Mouse (Mus musculus) liver, embryonic 13.5 days (tissue): Measurements from ENCODE around the gene F8. TPM values are rescaled to one million over a fixed set of nuclear protein-coding genes. Genes with fewer than 3 reads are reported as not detected.

Source experiments
- ATAC-seq: fragments of 200-750 bp; cut with Nextera tagmentation; 2 replicates; pipeline ENCODE4 v1.8.0; 2017; ENCODE audit warnings: low read depth, mild to moderate bottlenecking, moderate number of reproducible peaks, moderate library complexity
- DNase-seq: peaks from one replicate; pipeline ENCODE4 v3.0.0; 2022
- H3K27ac ChIP-seq: fragments of 300-500 bp; sonication (generic); 2 replicates; pipeline ENCODE4 v1.5.1; 2015; ENCODE audit warnings: moderate library complexity, mild to moderate bottlenecking, inconsistent platforms
- H3K27me3 ChIP-seq: fragments of 300-500 bp; sonication (generic); 2 replicates; pipeline ENCODE4 v1.6.1; 2015; ENCODE audit warnings: mild to moderate bottlenecking, inconsistent platforms
- H3K36me3 ChIP-seq: fragments of 300-500 bp; sonication (generic); 2 replicates; pipeline ENCODE4 v1.6.1; 2015; ENCODE audit warnings: mild to moderate bottlenecking, inconsistent platforms
- H3K4me1 ChIP-seq: fragments of 300-500 bp; sonication (generic); replicated peaks from 2 replicates; pipeline ENCODE4 v1.6.1; 2015; ENCODE audit warnings: inconsistent platforms
- H3K4me2 ChIP-seq: fragments of 300-500 bp; sonication (generic); 2 replicates; pipeline ENCODE4 v1.6.1; 2015; ENCODE audit warnings: inconsistent platforms, mild to moderate bottlenecking, moderate library complexity
- H3K4me3 ChIP-seq: fragments of 300-500 bp; sonication (generic); replicated peaks from 2 replicates; pipeline ENCODE4 v1.5.1; 2015; ENCODE audit warnings: mild to moderate bottlenecking, inconsistent platforms
- H3K9ac ChIP-seq: fragments of 300-500 bp; sonication (generic); 2 replicates; pipeline ENCODE4 v1.6.1; 2015; ENCODE audit warnings: mild to moderate bottlenecking, inconsistent platforms
- H3K9me3 ChIP-seq: fragments of 300-500 bp; sonication (generic); replicated peaks from 2 replicates; pipeline ENCODE4 v1.6.1; 2016; ENCODE audit warnings: inconsistent platforms
- WGBS: fragments of 180-500 bp; shearing (Covaris S2); methylation state at CpG from one replicate; pipeline ENCODE4 v1.1.7; 2015; ENCODE audit not compliant: insufficient replicate concordance; 5-methylcytosine and 5-hydroxymethylcytosine counted together
- polyA plus RNA-seq: library from polyadenylated mRNA; unstranded; fragments of >200 nt; fragmentation: Nextera tagmentation; extraction: Ambion mirVana; gene quantifications from 2 replicates; pipeline ENCODE4 v1.2.1, GENCODE M21; 2015

F8 gene
- polyA plus RNA-seq, result 1.3 and 1.8 TPM in 2 replicates

DNA sequence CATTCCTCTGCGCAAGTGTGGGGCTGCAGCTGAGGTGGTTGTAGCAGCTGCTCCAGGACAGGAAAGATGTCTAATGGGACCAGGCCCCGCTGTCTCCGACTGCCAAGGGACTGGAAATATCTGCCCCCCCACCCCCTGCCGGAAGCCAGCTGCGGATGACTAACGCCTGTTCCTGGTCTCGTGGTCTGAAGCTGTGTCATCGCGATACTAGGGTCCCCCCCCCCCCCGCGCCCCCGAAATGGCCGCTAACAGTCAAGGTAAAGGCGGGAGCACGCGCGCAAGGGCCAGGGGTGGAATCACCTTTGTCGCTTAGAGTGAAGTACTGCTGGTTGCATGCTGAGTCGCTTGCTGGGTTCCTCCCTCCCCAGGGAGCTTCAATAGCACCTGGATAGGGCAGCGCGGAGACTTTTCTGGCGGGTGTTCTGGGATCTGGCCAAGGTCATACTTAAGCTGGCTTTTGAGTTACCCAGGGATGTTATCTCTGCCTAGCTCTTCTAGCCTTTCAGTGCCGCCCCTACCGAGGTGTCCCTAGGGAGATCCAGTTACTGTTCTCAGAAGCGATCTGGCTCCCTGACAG, at the start of gene F8, which contains the start of gene Fundc2:
Gene F8, minus strand, starts transcription at position 421 of the 577 bp plus-strand sequence.
Gene Fundc2, plus strand, starts transcription at position 205 of the 577 bp plus-strand sequence.
- H3K27me3 ChIP-seq, result no peaks in the 10 kb centered on the region
- peak within 1 kb of the TSS; percentile 69 for H3K9ac ChIP-seq
- peak within 1 kb of the TSS; percentile 62 for H3K4me3 ChIP-seq
- H3K4me2 ChIP-seq, result peak within 1 kb of the TSS; percentile 62
- WGBS, result 9% methylated on average over 25 of the region's 25 CpGs
- H3K27ac ChIP-seq, result peak within 1 kb of the TSS; percentile 81
- ATAC-seq (peak; percentile 91), DNase-seq (peak; percentile 40)
- H3K9me3 ChIP-seq, result no peaks in the 10 kb centered on the region
- H3K36me3 ChIP-seq, result no peaks in the 10 kb centered on the region
- H3K4me1 ChIP-seq, result 0 out of 2 replicates have a peak, but pooled peaks cover 5% of the 10 kb centered on the region

GRCm38 (mm10) chrX:75415936-75416785, 33.7 kb upstream of the F8 start, which contains the start of the genes Cmc4, Mtcp1 and Brcc3:
Cmc4 (minus strand) TSS chrX:75416584.
Mtcp1 (minus strand) TSS chrX:75416588.
Brcc3 (plus strand) TSS chrX:75416628.
- Histone ChIP-seq H3K27me3 (peaks cover 3% of the 10 kb centered on the region; the same call in 1 of the 2 replicates), H3K9me3 (no peaks in the 10 kb centered on the region), H3K9ac (peak within 1 kb of the TSS; percentile 75), H3K4me1 (0 out of 2 replicates have a peak, but pooled peaks cover 3% of the 10 kb centered on the region), H3K4me3 (peak within 1 kb of the TSS; percentile 64), H3K4me2 (peak within 1 kb of the TSS; percentile 62), H3K27ac (peak within 1 kb of the TSS; percentile 94), H3K36me3 (no peaks in the 10 kb centered on the region)
- DNase-seq (peak; percentile 90), ATAC-seq (peak; percentile 98)
- WGBS, result 9% methylated on average over 52 of the region's 52 CpGs

GRCm38 (mm10) chrX:75409711-75410110, 27.3 kb upstream of the F8 start:
- H3K9ac ChIP-seq, result no peak overlapping the region
- H3K27ac ChIP-seq, result no peak overlapping the region
- H3K36me3 ChIP-seq, result no peaks in the 10 kb centered on the region
- H3K4me3 ChIP-seq, result no peak overlapping the region
- DNase-seq, result no peak
- ATAC-seq, result no peak
- no peaks in the 10 kb centered on the region for H3K4me1 ChIP-seq
- no peaks in the 10 kb centered on the region for H3K27me3 ChIP-seq
- H3K9me3 ChIP-seq, result no peaks in the 10 kb centered on the region
- 78% methylated on average over 1 of the region's 1 CpGs for WGBS
- no peak overlapping the region for H3K4me2 ChIP-seq

- no peaks in the 10 kb centered on the region for H3K27me3 ChIP-seq
- peak; percentile 25; the same call in 1 of the 2 replicates for ATAC-seq
- peak overlapping the region; percentile 5; the same call in 1 of the 2 replicates for H3K4me2 ChIP-seq
- no peak for DNase-seq
- H3K4me3 ChIP-seq, result no peak overlapping the region
- H3K9me3 ChIP-seq, result no peaks in the 10 kb centered on the region
- H3K36me3 ChIP-seq, result no peaks in the 10 kb centered on the region; the same call in 1 of the 2 replicates
- H3K27ac ChIP-seq, result peak overlapping the region; percentile 75
- H3K4me1 ChIP-seq, result peaks cover 20% of the 10 kb centered on the region
- H3K9ac ChIP-seq, result no peak overlapping the region
Observed at GRCm38 (mm10) chrX:75403350-75403749, 20.9 kb upstream of the F8 start.

GRCm38 (mm10) chrX:75402668-75403067, 20.3 kb upstream of the F8 start:
- H3K9me3 ChIP-seq, result no peaks in the 10 kb centered on the region
- peaks cover 20% of the 10 kb centered on the region for H3K4me1 ChIP-seq
- no peaks in the 10 kb centered on the region; the same call in 1 of the 2 replicates for H3K36me3 ChIP-seq
- H3K4me3 ChIP-seq, result no peak overlapping the region
- 22% methylated on average over 2 of the region's 2 CpGs for WGBS
- H3K4me2 ChIP-seq, result peak overlapping the region; percentile 5; the same call in 1 of the 2 replicates
- H3K9ac ChIP-seq, result no peak overlapping the region
- DNase-seq (peak; percentile 40), ATAC-seq (peak; percentile 94)
- no peaks in the 10 kb centered on the region for H3K27me3 ChIP-seq
- peak overlapping the region; percentile 75 for H3K27ac ChIP-seq

GRCm38 (mm10) chrX:75399471-75399870, 17.1 kb upstream of the F8 start:
- 89% methylated on average over 1 of the region's 1 CpGs for WGBS
- no peak overlapping the region for H3K9ac ChIP-seq
- DNase-seq (no peak), ATAC-seq (no peak)
- H3K36me3 ChIP-seq, result peaks cover 2% of the 10 kb centered on the region; the same call in 1 of the 2 replicates
- no peak overlapping the region for H3K4me2 ChIP-seq
- H3K27ac ChIP-seq, result no peak overlapping the region
- H3K9me3 ChIP-seq, result no peaks in the 10 kb centered on the region
- H3K4me3 ChIP-seq, result no peak overlapping the region
- no peaks in the 10 kb centered on the region for H3K27me3 ChIP-seq
- peaks cover 20% of the 10 kb centered on the region for H3K4me1 ChIP-seq

DNA sequence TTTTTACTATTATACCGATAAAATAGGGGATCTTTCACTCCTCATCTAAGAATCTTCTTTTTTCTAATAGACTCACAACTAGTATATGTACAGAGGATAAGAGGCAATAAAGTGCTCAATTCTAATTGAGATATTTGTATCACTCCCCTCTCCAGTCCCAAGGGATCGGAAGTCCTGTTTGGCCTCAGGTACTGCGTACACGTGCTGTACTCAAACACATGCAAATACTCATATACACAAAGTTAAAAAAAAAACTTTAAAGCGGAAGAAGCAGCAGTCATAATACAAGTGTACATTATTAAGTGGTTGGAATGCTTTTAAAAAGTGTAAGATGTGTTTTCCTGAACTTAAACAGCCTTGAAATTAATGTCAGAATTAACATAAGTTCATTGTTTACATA, 716 bp downstream of the F8 start:
- Histone ChIP-seq H3K4me2 (peak overlapping the region; percentile 62), H3K9ac (peak overlapping the region; percentile 69; the same call in 1 of the 2 replicates), H3K36me3 (no peaks in the 10 kb centered on the region), H3K4me1 (0 out of 2 replicates have a peak, but pooled peaks cover 5% of the 10 kb centered on the region), H3K9me3 (no peaks in the 10 kb centered on the region), H3K4me3 (peak overlapping the region; percentile 62), H3K27me3 (no peaks in the 10 kb centered on the region), H3K27ac (no peak overlapping the region)
- ATAC-seq (no peak), DNase-seq (no peak)
- 64% methylated on average over 5 of the region's 5 CpGs for WGBS

- ATAC-seq (no peak), DNase-seq (no peak)
- no peak overlapping the region for H3K27ac ChIP-seq
- H3K27me3 ChIP-seq, result no peaks in the 10 kb centered on the region
- H3K9ac ChIP-seq, result no peak overlapping the region
- no peaks in the 10 kb centered on the region for H3K36me3 ChIP-seq
- H3K9me3 ChIP-seq, result no peaks in the 10 kb centered on the region
- 0 out of 2 replicates have a peak, but pooled peaks cover 5% of the 10 kb centered on the region for H3K4me1 ChIP-seq
- no peak overlapping the region for H3K4me3 ChIP-seq
- WGBS, result 69% methylated on average over 1 of the region's 1 CpGs
- H3K4me2 ChIP-seq, result no peak overlapping the region
Observed at GRCm38 (mm10) chrX:75381176-75381575, 1.2 kb downstream of the F8 start.

GRCm38 (mm10) chrX:75376815-75377214, 5.6 kb downstream of the F8 start:
- Histone ChIP-seq H3K9me3 (no peaks in the 10 kb centered on the region), H3K36me3 (no peaks in the 10 kb centered on the region), H3K27ac (no peak overlapping the region), H3K4me2 (no peak overlapping the region), H3K4me3 (no peak overlapping the region), H3K27me3 (no peaks in the 10 kb centered on the region), H3K4me1 (no peaks in the 10 kb centered on the region), H3K9ac (no peak overlapping the region)
- ATAC-seq, result no peak; the same call in 1 of the 2 replicates
- DNase-seq, result no peak

DNA sequence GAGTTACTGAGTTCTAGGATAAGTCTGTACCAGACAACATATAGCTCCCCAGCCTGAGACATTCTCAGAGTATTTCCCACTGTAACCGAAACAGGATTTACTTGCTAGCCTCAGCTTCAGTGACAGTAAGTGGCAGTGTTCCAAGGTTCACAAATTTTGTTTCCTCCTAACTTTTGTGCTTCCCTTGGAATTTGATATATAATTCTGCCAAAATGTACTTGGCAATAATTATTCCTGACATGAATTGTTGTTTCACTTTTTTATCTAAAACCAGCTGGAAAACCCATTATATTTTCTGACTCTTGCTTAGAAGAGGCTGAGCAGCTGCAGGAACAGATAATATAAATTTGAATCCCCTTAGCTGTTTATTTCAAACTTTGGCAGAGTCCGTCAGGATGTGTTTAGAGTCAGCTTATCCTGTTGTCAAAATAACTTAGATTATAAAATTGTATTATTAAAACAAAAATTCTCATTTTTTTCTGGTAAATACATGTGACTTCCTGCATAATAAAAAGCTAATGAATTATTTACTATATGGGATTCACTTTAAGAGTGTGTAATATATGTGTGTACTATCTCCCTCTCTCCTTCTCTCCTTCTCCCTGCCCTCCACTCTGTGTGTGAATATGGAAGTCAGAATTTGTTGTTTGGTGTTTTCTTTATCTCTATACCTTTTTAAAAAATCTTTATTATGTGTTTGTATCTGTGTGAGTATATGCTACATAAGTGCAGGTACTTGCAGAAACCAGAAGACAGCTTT, 9.6 kb downstream of the F8 start:
- Histone ChIP-seq H3K4me2 (no peak overlapping the region), H3K9me3 (no peaks in the 10 kb centered on the region), H3K27ac (no peak overlapping the region), H3K36me3 (no peaks in the 10 kb centered on the region), H3K4me3 (no peak overlapping the region), H3K9ac (no peak overlapping the region), H3K27me3 (no peaks in the 10 kb centered on the region), H3K4me1 (no peaks in the 10 kb centered on the region)
- no peak for DNase-seq
- 54% methylated on average over 2 of the region's 2 CpGs for WGBS
- no peak for ATAC-seq

DNA sequence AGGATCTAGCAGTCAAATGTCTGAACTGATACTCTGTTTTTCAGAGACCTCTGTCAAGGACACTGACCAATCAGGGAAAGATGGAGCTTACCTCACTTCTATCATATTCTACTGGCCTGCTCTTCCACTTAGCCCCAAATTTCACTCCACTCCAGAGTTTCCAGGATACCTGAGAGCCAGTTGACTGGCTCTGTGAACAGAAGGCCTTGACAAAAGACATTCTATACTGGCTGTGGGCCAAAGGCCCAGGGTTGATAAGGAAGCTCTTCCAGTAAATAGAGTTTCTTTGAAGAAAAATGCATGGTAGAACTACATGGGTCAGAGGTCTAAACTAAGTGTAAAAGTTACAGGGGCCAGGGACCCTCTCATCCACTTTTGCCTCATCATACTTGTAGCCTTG, 12.2 kb downstream of the F8 start:
- ATAC-seq (no peak), DNase-seq (no peak)
- H3K4me1 ChIP-seq, result no peaks in the 10 kb centered on the region
- H3K27me3 ChIP-seq, result no peaks in the 10 kb centered on the region
- no peak overlapping the region for H3K4me2 ChIP-seq
- no peaks in the 10 kb centered on the region for H3K36me3 ChIP-seq
- no peak overlapping the region for H3K27ac ChIP-seq
- no peaks in the 10 kb centered on the region for H3K9me3 ChIP-seq
- H3K9ac ChIP-seq, result no peak overlapping the region
- no peak overlapping the region for H3K4me3 ChIP-seq
